Mouse (Mus musculus): Measurements from ENCODE around the gene Ints1.

Gene Ints1

DNA sequence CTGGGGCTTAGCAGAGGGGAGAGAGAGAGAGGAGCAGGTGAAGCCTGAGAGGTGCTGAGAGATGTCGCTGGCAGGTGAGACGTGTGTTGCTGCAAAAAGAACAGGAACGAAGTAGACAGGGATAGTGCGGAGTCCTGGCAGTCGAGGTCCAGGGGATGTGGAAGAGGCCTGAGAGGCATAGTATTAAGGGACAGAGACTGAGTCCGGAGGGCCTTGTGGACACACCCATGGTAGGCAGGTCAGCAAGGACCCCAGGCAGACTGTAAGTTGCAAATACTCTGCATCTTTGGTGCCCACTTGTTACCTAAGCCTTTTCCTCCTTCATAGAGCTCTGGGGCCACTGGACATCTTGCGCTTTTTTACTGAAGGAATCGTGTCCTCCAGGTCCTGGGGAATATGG, 25.8 kb upstream of the Ints1 start:
- DNase-seq (ENCODE audit: low spot score) = no peak

DNA sequence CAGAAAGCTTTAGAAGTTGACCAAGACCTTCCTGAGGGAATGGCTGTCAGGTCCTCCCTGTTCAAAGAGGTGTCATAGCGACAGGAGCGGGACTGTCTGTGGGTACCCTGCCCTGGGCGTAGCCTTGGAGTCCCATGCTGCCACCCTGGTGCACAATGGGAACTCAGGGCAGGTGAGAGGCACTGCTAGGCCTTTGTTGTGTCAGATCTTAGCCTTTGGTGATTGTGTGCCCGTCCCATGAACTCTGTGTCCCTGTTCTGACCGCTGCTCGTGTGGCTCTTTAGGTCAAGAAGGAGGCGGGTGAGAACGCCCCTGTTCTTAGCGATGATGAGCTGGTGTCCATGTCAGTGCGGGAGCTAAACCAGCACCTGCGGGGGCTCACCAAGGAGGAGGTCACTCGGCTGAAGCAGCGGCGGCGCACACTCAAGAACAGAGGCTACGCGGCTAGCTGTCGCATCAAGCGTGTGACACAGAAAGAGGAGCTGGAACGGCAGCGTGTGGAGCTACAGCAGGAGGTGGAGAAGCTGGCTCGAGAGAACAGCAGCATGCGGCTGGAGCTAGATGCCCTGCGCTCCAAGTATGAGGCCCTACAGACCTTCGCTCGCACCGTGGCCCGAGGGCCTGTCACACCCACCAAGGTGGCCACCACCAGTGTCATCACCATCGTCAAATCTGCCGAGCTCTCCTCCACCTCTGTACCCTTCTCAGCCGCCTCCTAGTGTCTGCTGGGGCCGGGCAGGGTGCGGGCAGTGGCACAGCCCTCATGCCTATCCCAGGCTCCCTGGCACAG, 24.5 kb upstream of the Ints1 start:
- DNase-seq (ENCODE audit: low spot score) = no peak

DNA sequence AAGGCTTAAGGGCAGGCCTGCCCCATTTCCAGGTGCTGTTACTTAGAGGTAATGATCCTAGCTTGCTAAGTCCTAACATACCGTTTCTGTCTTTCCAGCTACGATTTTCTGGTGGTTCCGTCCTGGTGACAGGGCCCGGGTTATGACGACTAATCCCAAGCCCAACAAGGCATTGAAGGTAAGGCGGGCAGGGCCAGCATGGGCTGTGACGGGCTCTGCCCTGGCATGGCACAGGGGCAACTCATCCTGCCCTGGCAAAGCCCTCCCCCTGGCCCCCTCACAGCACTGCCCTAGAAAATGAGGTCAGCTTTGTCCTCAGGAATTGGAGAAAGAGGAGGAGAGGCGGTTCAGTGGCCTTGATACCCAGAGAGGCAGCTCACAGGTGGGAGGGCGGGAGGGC, 23.6 kb upstream of the Ints1 start:
- no peak for DNase-seq (ENCODE audit: low spot score)

DNA sequence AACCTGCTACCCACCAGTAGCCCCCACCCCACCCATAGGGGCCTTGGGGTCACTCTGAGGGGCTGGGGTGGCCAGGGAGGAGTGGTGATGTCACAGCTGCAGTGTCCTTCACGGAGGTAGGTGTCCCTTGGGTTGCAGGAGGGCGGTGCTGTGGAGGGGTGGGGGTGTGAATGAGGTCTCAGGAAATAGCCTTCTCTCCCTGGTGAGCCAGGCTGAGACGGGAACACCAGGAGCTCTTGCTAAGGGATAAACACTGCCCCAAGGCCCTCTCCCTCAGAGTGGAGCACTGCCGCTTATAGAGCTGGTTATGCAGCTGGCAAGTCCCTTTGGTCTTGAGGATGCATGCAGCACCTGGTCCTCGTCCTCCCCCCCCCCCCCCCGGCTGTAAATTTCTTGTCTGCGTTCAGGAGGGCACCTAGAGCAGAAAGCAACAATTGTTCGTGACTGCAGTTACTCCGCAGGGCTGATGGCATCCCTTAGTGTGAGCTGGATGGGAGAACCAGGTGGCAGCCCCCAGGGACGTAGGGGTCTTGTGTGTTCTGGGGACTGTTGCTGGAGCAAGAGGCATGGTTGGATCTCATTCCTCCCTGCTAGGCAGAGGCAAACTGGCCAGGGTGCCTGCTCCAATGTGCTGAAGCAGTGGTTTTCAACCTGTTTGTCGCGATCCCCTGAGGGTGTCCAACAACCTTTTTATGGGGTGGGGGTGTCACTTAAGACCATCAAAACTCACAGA, 22.9 kb upstream of the Ints1 start:
- DNase-seq (ENCODE audit: low spot score) = no peak

DNA sequence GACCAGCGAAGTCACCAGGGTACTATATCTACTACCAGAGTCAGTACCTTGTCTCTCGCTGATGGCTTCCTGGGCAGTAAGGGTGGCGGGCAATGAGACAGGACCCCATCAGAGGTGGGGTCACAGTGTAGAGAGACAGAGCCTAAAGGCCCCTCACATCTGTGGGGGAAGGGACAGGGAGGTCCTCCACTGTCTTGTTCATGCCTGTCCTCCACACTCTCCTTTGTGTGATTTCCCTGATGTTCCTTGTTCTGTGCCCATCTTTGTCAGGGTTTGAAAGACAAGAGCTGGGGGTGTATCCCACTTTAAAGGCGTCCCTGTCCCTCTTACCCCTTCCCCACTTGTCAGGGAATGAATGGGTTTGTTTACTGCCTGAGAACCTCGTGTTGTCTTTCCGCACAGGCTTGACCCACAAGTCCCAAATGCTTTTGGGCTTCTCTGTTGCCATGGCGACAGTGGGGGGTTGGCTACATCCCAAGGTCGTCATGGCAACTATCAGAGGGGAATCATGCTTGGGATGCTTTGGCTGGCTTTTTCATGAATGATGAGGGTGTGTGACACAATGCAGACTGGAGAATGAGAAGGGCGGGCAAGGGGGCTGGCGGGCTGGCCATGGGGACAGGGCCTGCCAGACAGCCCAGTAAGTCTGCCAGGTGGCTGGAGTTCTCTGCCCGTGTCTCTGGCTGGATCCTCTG, 22.1 kb upstream of the Ints1 start:
- peak; percentile 94 for DNase-seq (ENCODE audit: low spot score)

DNA sequence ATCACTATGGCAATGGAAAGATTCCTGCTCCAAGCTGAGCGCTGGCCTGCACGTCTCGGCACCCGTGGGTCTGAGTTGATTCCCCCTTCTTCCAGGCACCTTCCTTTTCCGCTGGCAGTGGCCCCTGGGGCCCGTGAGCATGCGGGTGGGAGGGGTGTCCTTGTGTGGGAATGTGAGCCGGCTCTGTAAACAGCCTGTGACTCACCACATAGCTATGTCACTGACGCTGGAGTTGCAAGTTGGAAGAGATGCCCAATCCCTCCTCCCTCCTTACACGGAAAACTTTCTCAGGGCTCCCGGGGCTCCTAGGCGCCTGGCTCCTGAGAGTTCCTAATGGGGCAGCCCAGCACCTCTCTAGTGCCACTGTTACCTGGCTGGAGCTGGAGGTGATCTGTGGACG, 21.4 kb upstream of the Ints1 start:
- DNase-seq (ENCODE audit: low spot score) = peak; percentile 64

DNA sequence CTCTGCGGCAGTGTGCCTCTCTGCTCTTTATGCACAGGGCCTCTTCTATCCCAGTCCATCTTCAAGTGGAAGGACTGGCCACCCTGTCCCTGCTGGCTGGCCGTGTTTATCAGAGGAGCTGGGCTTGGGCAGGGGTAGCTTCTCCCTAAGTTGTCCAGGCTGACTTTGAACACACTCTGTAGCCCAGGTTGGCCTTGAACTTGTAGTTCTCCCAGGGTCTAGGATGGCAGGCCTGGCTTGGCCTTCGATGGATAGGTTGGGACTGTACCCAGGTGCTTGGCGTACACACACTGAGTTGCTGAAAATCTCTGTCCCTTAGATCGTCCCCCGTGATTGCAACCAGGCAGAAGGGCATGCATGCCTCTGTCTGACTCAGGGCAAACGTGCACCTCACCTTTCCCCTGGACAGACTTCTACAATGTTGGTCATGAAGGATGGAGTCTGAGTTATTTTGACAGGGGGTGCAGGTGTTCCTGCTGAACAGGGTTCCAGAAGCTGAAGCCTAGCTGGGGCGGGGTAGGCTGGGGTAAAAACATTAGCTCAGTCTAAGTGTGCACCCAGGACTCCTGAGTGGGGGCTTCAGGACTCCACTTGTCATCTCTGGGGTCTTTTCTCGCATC, 20.6 kb upstream of the Ints1 start:
- no peak for DNase-seq (ENCODE audit: low spot score)

DNA sequence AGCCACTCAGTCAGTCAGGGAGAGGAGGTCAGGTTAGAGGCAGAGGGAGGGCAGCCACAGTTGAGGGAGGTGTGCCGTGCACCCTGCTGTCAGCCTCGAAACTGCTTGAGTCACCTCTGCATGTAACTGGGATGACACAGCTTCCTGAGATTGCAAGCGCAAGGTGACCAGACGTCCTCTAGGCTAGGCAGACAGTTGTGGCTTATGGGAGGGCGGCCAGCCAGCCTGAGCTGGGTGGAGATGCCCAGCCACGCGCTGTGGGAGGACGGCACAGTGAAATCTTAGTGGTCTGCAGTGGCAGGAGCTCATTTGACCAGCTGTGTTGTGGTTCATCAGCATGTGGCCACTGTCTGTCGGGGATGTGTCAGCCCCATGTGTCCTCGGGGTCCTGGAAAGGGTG, 19.5 kb upstream of the Ints1 start:
- no peak for DNase-seq (ENCODE audit: low spot score)

DNA sequence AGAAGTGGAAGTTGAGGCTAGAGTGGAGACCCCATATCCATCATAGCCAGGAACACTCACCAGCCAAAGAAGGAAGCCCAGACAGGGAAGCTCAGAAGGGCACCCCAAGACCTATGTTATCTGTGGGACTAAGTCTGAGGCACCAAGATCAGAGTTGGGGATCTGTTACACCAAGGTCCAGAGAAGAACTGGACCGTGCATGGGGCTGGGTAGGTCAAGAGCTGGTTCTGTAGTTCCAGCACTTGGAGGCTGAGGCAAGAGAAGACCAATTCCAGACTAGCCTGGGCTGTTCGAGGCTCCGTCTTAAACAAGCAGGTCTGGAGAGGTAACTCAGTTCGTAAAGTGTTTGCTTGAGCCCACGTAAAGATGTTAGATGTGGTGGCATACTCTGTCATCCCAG, 18.7 kb upstream of the Ints1 start:
- no peak for DNase-seq (ENCODE audit: low spot score)

DNA sequence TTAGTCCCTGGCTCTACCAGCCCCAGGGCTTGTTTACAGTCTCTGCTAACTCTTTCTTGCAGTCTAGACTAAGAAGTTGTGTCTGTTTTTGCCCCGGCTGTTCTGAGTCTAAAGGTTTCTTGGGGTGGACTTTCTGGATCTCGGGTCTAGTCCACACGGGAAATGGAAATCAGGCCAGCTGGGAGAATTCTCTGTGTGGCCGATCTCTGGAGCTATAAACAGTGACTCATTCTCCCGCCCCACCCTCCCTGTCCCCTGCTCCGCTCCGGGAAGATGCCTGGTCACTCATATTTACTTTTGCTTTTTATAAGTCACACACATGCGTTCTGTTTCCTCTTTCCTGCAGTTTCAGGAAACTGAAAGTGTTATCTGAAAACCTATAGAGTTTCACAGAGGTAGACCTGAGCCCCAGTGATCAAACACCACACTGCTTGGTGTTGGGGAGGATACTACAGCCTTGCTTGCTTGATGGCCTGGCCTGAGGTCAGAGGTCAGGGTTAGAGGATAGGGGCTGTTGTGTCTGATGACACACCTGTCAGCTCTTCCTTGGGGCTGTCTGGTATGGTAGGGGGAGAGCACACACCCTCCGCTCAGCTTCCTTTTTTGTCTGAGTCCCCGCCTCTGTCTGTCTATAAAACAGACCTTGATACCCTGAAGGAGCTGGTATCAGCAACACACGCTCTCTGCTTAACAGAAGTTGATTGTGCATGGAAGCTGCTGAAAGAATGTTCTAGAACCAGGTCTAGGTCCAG, 18.0 kb upstream of the Ints1 start:
- no peak for DNase-seq (ENCODE audit: low spot score)

DNA sequence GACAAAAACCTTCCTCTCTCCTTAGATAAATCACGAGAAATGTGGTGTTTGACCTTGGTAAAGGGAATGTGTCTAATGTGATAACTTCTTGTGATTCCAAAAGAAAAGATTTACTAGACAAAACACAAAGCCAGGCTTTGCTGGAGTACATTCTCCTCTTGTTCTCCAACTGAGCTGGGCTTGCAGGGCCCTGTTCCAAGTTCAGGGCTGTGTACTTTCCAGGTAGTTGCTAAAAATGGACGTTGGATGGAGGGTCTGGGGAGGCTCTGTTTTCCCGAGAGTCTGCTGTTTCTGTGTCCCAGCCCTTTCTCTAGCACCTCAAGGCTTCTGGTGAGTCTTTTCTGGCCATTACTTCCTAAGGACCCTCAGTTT, 17.5 kb upstream of the Ints1 start:
- DNase-seq (ENCODE audit: low spot score) = no peak

DNA sequence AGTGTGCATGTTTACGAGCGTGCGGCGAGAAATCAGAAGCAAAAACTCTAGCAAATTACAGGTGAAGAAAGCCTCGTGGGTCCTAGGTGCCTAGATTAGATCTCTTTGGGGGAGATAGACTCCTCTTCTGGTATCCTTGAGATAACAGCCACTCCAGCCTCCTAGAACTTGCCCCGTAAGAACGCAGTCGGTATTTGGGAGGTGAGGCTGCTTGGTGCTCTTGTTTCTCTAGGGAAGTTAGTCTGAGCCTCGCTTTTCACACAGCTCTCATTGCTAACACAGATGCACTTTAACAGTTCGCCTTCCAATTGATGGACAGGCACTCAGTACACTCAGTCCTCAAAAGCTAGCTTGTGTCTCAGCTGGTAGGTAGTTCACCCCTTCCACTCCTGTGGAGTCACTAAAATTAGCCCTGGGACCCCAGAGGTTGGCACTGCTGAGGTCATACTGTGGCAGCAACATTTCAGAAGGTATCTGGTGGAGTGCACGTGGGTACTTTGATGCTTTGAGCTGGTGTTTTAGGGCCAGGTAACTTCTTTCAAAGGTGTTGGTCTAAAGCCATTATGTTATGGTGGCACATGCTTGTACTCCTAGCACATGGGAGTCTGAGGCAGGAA, 16.8 kb upstream of the Ints1 start:
- no peak for DNase-seq (ENCODE audit: low spot score)

DNA sequence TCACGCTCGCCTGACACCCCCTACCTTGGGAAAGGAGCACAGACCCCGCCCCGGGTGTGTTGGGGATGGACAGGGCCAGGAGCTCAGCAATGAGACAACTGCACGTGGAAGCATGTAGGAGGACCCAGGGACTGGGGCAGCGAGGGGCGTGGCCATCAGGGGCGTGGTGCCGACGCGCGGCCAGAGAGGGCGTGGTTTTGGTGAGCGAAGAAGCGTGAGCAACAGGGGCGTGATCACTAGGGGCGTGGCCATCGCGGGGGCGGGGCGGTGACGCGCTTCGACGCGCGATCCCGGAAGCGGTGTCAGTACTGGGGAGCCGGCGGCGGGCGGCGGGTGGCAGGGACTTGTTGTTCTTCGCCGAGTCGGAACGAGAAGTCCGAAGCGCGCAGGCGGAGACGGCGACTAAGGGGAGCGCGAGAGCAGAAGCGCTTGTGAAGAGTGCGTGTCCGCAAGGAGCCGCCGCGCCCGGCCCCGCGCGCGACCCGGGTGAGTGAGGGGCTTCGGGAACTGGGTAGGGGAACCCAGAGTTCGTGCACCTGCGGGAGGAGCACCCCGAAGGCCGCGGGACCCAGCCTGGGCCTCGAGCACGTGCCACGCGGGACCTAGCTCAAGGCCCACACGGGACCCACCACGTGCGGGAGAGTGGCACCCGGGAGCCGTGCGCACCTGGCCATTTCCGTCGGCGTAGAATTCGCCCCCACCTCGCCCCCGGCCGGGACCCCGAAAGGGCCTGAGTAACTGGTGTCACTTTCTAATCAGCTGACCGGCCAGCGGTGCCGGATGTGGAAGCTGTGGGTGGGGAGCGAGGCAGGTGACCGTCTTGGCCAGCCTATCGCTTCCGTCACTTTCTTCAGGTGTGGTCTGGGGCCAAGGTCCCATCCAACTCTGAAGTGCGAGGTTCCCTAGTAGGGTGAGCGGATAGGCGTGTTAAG, 16.0 kb upstream of the Ints1 start, which contains the start of gene Mafk:
Mafk (plus strand) TSS at position 287 of the 932 bp plus-strand sequence.
- DNase-seq (ENCODE audit: low spot score) = peak; percentile 95

DNA sequence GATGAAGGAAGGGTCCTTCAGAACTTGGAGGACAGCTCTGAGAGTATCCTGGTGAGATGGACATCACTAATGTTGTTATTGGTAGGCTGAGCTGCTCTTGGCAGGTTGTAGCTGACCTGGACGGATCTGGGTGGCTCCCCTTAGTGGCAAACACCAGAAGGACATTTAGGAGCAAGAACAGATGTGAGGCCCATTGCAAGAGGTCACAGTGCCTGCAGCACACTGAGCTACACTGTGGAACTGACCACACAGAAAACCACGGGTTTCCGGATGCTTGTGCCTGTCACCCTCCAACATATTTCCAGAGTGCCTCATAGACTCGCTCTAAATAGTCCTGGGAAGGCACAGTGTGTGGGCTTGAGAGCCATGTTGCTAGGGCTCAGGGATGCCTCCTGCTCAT, 14.0 kb upstream of the Ints1 start:
- DNase-seq (ENCODE audit: low spot score) = no peak

DNA sequence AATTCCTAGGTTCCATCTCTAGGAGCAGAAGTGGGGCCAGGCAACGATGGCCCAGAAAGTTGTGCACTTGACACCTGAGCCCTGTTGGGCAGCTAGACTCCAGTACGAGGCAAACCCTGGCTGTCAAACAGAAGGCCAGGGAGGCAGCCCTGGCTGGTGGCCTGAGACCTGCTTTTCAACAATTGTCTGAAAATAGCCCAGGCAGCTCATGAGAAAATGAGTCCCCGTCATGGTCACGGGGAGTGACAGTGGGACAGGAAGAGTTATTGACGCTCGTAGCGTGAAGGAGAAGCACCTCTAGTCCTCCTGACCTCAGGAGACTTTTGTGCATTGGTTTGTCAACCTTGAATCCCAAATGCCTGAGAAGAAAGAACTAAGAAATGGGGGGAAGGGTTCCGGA, 5.9 kb upstream of the Ints1 start:
- DNase-seq (ENCODE audit: low spot score) = no peak

DNA sequence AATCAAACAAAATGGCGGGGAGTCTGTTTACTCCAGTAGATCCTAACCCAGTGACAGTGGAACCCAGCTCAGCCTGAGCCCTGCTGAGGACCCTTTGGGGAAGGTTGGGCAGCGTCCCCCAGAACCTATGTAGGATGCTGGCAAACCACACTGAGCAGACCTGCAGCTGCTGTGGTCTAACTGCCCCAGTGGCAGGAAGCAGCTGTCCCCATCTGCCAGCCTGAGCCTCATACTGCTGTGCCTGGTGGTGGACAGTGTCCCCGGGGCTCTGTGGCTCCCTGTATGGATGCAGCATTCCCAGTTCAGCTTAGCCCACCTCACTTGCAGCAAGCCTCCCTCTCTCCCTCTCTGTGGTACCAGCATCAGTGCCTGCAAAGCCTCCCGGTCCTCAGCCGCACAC, 1.5 kb upstream of the Ints1 start:
- no peak for DNase-seq (ENCODE audit: low spot score)

DNA sequence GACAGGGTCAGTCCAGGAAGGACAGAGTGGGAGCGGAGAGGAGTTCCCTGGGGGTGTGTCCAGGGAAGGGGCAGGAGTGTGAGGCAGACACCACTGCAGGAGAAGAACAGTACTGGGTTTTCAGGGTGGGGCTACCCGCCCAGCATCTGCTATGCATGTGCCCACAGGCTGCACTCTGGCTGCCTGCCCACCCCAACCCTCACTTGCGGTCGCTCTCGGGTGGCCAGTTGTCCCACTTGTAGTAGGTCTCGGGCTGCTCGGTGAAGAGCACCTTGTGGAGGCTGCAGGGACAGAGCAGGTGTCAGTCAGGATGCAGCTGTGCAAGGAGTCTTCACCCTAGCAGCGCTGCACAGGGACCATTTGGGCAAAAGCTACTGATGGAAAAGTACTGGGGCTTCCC, 7.3 kb downstream of the Ints1 start:
- DNase-seq (ENCODE audit: low spot score) = no peak

DNA sequence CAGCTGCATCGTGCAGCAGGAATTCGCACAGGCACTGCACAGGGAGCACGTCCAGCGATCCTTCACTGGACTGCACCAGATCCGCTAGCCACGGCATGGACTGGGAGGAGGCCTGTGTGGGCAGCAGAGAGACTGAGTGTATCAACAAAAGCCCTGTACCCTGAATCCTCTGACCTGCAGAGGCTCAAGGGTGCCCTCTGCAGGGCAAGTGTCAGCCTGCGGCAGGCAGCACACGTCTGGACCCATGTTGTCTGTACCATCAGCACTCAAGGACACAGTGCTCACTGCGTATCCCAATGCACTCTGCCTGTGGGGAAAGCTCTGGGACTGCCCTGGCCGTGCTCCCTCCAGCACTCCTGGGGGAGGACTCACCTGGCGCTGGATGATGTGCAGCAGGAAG, 11.2 kb downstream of the Ints1 start:
- peak; percentile 64 for DNase-seq (ENCODE audit: low spot score)

DNA sequence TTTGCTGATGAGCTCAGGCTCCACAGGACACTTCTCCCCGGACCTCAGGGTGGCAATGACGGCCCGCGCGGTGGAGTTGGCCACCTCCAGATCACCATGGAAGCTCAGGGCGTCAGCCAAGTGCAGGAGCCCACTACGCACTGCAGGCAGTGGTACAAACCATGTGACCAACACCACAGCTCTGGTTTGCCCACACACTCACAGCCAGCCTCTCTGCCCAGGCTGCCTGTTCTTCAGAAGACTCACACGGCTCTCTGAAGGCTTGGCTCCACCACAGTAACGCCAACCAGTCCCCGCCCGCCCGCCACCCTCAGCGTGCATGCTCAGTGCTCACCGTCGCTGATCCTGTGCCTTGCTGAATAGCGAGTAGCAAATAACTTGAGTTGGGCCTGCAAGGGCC, 17.4 kb downstream of the Ints1 start:
- no peak for DNase-seq (ENCODE audit: low spot score)

DNA sequence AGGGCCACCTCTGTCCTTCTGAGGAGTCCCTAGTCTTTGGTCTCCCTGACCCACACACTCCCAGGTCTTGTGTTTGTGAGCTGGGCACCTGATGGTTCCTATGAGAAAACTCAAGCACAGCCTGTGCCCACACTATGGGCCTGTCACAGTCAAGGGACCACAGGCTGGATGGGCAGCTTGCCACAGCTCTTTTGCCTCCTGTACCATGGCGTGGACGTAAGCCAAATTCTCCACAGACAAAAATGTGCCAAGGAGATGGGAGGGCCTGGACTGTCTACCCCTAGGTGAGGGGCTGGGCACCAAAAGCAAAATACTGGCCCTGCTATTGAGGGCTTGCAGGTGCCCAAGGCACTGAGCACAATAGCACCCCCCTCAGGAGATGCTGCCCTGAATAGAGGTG, 18.9 kb downstream of the Ints1 start:
- no peak for DNase-seq (ENCODE audit: low spot score)

Measured in embryo, embryonic 10.5 days (tissue).